Mouse (Mus musculus): ENCODE data around the gene Slc25a38.
A peak's percentile ranks its signal among the peaks of the same experiment; 100 is the strongest.

Gene Slc25a38

DNA sequence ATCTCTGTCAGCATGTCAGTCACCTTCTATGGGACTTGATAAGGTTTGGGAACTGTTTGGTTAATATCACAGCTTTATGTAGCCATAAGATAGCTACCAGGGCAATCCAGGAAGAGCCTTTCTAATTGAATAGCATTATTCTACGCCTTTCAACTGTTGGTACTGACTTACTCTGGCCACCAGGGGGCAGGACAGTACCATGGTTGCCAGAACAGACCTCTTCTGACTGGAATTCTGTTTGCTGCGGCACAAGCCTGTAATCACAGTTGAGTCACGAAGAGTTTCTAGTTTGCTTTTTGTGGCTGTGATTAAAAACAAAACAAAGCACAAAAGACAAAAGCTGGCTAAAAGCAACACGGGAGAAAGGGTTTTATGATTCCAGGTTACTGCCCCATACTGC lies 30.5 kb downstream of the Slc25a38 start:
- DNase-seq (ENCODE audit: extremely low read depth, low read depth): no peak

DNA sequence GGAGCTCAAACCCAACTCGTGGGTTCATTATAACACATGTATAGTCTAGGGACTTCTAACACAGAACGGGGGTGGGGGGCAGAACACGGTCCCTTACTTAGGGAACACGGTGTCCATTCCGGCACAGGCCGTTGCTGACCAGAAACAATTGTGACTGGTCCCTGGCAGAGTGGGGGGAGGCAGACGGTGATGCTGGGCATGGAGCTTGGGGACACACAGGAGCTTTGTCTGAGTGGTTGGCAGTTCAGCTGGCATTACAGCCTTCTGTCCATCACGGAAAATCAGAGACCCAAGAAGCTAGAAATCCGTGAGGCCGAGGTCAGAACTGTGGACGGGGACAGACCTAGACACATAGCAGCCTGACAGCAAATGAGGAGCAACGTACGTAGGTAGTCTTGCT lies 34.3 kb downstream of the Slc25a38 start:
- DNase-seq (ENCODE audit: extremely low read depth, low read depth): no peak

GRCm38 (mm10) chr9:120149222-120149828 lies 39.2 kb downstream of the Slc25a38 start, which contains the start of gene Mobp:
Gene Mobp (plus strand): TSS chr9:120149707.
- DNase-seq (ENCODE audit: extremely low read depth, low read depth): no peak

GRCm38 (mm10) chr9:120151152-120151551 lies 41.0 kb downstream of the Slc25a38 start:
- DNase-seq (ENCODE audit: extremely low read depth, low read depth): no peak

GRCm38 (mm10) chr9:120151906-120152399 lies 41.8 kb downstream of the Slc25a38 start:
- DNase-seq (ENCODE audit: extremely low read depth, low read depth): no peak

GRCm38 (mm10) chr9:120158047-120158446 lies 47.9 kb downstream of the Slc25a38 start:
- DNase-seq (ENCODE audit: extremely low read depth, low read depth): no peak

GRCm38 (mm10) chr9:120163862-120164261 lies 53.7 kb downstream of the Slc25a38 start:
- DNase-seq (ENCODE audit: extremely low read depth, low read depth): no peak

DNA sequence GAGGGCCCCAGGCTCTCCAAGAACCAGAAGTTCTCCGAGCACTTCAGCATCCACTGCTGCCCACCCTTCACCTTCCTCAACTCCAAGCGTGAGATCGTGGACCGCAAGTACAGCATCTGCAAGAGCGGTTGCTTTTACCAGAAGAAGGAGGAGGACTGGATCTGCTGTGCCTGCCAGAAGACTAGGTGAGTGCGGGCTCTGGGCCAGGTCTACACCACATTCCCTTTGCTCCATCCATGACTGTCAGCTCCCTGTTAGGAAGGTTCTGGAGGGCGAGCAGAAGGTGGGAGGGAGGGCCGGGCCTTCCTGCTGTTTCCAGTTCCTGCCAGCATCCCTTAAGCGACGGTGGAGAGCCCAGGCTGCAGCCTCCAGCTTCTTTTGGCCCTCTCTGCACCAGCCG lies 57.7 kb downstream of the Slc25a38 start:
- DNase-seq (ENCODE audit: extremely low read depth, low read depth): no peak

DNA sequence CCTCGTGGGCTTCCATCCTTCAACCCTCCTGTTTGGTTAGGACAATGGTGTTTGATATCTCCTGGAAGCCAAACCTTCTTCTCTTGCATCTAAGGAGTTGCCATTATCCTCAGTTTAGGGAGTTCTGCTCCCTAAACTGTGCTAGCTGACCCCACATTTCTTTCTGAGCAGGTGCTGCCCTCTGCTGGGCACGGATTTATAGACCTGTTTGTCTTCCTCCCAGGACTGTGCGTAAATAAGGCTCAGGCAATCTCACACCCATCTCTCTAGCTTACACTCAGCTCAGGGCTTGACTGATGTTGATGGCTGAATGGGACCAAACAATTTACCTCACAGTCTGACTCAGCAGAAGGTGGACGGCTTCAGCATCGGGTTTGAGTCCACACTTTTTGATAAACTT lies 61.1 kb downstream of the Slc25a38 start:
- peak; percentile 16 for DNase-seq (ENCODE audit: extremely low read depth, low read depth)
